Mouse (Mus musculus): ENCODE data around the gene Egfem1.

Egfem1 gene

DNA sequence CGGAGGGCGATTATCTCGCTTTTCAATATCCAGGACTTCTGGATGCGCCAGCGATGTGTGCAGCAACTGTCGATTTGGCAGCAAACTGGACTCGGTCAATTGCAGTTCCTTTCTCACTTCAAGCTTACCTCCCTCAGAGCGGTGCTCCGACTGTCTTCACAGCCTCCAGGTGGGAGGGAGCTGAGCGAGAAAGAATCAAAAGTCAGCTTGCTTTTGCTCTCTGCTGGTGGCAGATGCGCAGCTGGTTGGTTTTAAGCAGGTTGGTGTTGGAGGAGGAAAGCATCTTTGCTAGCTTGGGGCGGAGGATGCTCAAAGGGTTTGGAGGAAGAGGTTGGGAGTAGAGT is at the start of gene Egfem1:
Gene Egfem1, plus strand, starts transcription at position 72 of the 344 bp plus-strand sequence.
- DNase-seq (ENCODE audit: low spot score in 2 of 2), result no peak

GRCm38 (mm10) chr3:29033107-29033506 is 48.7 kb upstream of the Egfem1 start:
- no peak for DNase-seq (ENCODE audit: low spot score in 2 of 2)

GRCm38 (mm10) chr3:29036146-29036545 is 45.7 kb upstream of the Egfem1 start:
- DNase-seq (ENCODE audit: low spot score in 2 of 2), result no peak

DNA sequence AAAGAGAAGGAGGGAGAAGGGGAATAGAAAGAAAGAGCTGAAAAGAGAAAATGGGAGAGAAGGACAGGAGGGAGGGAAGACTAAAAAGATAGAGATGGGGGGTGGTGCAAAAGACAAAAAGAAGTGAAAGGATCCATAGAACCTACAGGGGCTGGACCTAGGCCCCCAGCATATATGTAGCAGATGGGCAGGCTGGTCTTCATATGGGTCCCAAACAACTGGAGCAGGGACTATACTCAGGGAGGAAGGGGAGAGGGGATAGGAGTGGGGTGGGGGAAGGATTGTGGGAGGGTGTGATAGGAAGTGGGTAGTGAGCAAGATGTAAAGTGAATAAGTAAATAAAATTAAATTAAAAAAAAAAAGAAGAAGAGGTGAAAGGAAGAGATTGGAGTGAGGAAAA is 45.2 kb upstream of the Egfem1 start:
- no peak for DNase-seq (ENCODE audit: low spot score in 2 of 2)

GRCm38 (mm10) chr3:29040064-29040463 is 41.8 kb upstream of the Egfem1 start:
- DNase-seq (ENCODE audit: low spot score in 2 of 2), result no peak

- no peak for DNase-seq (ENCODE audit: low spot score in 2 of 2)
These were observed 35.5 kb upstream of the Egfem1 start for GRCm38 (mm10) chr3:29046281-29046680.

- DNase-seq (ENCODE audit: low spot score in 2 of 2), result no peak
These were observed 34.4 kb upstream of the Egfem1 start for GRCm38 (mm10) chr3:29047273-29047932.

GRCm38 (mm10) chr3:29063156-29063555 is 18.7 kb upstream of the Egfem1 start:
- no peak for DNase-seq (ENCODE audit: low spot score in 2 of 2)

DNA sequence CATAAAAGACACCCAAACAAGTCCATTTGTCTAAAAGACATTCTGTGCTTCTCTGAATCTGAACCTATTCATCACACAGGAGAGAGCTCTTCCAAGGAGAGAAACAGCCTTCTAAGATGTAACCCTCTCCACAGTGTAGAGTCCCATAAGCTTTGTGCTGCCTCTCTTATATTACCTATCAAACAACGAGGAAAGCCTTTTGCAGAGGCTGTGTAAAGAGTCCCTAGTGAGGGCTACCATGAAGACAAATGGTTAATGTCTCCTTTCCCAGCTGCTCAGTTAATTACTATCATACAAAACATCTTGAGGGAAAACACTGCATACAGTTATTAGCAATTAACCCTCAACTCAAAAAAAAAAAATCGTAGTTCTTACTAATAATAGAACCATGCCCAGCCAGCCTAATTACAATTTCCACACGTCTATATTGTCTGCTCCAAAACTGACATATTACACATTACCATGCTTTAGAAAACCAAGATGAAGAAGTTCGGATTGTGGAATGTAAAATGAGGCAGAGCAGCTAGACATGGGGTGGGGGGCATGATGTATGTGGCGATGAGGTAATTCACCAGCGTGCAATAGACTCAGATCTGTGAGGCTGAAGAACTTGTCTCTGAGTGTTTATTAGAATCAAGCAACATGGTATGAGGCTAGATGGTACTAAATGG is 13.3 kb upstream of the Egfem1 start:
- DNase-seq (ENCODE audit: low spot score in 2 of 2), result no peak

DNA sequence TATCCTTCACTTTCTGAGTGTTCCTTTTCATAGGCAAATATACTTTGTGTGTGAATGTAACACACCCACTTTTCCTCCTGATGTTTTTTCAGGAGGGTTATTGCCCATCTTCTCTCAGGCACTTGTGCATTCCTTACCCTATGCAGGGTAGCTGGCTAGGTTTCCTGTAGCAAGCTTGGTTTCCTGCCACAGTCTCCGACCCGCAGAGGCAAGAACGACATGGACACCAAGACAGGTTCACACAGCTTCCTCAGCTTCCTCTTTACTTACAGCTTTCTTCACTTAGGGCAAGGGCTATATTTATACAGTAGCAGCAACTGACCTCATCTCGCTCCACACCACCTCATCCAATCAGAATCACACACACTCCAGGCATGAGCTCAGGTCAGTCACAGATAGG is 10.5 kb upstream of the Egfem1 start:
- no peak for DNase-seq (ENCODE audit: low spot score in 2 of 2)

DNA sequence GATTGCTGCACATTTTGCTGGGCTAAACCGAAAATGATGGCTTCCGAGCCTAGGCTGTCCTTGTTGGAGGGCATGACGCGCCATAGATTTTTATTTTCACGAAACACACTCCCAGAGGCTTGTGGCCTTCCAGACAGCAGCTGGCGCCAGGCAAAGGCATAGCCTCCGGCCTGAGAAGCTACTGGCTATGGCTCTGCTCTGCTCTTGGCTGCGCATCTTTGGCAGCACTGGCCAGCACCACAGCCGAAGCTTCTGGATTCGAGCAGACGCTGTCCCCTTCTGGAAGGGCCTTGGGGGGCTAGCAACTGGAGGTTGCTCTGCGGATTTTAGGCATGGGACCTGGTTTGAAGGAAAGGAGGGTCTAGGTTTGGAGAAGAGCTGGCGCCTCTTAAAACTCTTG is 306 bp upstream of the Egfem1 start:
- DNase-seq (ENCODE audit: low spot score in 2 of 2), result no peak

- no peak for DNase-seq (ENCODE audit: low spot score in 2 of 2)
These were observed 623 bp downstream of the Egfem1 start for GRCm38 (mm10) chr3:29082296-29082995.

DNA sequence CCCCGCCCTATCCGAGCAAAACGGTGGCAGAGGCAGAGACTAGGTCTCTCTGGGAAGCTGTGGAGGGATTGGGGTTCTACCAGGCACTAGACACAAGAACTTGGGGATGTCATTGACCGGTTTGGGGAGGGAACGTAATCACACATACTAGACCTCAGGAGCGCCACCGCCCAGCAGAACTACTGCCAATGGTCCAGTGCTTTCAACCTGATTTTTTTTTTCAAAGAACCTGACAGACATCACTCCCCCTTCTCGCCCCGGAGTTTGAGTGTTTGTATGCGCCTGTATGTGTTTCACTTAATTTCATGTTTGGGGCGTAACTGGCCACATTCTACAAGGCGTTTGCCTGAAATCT is 1.1 kb downstream of the Egfem1 start:
- DNase-seq (ENCODE audit: low spot score in 2 of 2), result no peak

- no peak for DNase-seq (ENCODE audit: low spot score in 2 of 2)
These were observed 16.6 kb downstream of the Egfem1 start for GRCm38 (mm10) chr3:29098467-29098866.

DNA sequence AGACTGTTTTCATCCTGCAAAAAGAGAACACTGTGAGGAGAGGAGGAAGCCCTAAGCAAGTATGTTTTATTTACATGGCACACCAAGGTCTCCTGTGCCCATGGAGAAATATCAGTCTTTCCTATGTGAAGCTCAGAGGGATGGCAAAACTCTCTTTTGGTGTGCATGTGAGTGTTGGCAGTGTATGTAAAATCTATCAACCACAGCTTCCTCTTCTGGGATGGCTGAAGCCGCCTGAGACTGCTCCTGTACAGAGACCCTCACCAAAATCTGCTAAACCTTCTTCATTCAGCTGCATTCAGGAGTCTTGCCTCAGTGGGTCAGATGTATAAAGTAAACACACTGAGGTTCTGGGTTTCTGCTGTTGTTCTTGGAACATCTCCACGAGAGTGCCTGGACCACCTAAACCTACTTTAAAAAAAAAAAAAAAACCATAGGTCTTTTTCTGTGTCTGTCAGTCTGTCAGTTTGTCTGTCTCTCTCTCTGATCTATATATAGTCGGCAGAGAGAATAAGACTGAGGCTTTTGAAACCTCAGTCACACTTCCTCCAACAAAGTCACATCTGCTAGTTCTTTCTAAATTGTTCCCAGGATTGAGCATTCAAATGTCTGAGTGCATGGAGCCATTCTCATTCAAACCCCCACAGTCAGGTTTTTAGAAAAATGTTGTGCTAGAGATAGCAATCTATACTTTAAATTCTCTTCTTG is 24.3 kb downstream of the Egfem1 start:
- no peak for DNase-seq (ENCODE audit: low spot score in 2 of 2)

DNA sequence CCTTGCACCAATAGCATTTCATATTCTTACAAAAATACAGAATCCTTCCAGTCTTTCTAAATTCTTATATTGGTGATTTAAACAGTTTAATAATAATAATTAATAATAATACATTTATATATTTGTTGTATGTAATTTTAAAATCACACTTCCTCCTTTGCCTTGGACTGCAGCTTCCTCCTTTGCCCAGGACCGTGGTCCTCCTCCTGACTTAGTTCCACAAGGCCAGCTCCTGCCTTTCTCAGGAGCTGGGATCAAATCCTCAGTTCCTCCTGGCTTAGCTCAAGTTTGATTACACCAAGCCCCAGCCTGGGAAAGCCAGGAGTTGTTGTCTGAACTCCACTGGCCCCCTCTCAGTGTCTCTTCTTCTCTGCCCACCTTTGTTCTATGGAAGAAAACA is 25.3 kb downstream of the Egfem1 start:
- no peak for DNase-seq (ENCODE audit: low spot score in 2 of 2)

DNA sequence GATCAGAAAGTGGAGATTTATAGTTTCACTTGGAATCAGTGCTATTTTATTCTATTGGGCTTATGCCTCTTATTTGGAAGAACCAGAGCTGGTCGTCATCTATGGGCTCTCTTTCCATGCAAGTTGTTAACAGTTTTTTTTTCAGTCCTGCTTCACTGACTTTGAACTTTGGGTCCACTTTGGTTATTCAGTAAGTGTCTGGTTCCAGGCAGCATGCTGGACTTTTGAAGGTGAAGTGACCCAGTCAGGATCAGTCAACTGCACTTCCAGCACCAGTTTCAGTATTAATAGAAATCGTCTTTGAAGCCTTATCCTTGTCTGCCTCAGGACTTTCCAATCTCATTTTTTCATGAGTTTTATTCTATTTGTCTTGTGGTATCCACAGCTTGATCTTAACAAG is 28.5 kb downstream of the Egfem1 start:
- DNase-seq (ENCODE audit: low spot score in 2 of 2), result no peak

DNA sequence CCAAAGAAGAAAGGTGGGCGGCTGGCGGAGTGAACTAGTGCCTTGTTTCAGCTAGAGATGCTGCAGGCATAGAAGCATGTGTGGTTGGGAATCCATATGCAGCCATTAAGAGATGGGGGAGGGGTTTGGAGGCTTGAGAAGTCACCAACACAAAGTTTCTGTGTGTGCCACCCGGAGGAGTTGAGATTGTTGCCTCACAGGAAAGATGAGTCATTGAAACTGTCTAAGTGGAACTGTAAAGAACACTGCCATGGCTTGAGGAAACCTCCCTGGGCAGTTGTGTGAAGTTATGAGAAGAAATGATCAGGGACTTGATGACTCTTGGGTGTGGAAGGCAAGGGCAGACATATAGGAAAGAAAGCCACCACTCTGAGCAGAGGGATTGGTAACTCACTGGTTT is 32.7 kb downstream of the Egfem1 start:
- no peak for DNase-seq (ENCODE audit: low spot score in 2 of 2)

GRCm38 (mm10) chr3:29117379-29117778 is 35.6 kb downstream of the Egfem1 start:
- DNase-seq (ENCODE audit: low spot score in 2 of 2), result no peak

- no peak for DNase-seq (ENCODE audit: low spot score in 2 of 2)
These were observed 40.7 kb downstream of the Egfem1 start for GRCm38 (mm10) chr3:29122556-29122955.

GRCm38 (mm10) chr3:29132054-29132931 is 50.5 kb downstream of the Egfem1 start:
- no peak for DNase-seq (ENCODE audit: low spot score in 2 of 2)

DNA sequence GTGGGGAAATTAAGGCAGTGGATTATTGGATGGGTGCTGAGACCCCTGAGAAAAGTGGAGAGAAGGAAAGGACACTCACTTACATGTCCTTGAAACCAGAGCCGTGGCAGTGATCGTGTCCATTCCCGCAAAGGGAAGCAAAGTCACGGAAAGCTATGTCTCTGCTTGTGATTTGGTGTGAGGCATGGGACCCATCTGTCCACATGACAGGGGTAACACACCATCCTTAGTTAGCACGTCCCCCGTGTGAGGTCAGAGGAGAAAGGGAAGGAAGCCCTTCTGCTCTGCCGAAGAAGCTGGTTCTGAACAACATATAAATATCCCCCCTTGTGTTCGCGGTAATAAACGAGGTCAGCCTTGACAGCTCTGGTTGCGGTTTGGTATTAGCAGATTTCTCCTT is 52.7 kb downstream of the Egfem1 start:
- no peak for DNase-seq (ENCODE audit: low spot score in 2 of 2)
